Mouse (Mus musculus): ENCODE results near the gene Zfp646. TPM values are rescaled to one million over a fixed set of nuclear protein-coding genes. Genes with fewer than 3 reads are reported as not detected.
A peak's percentile ranks its signal among the peaks of the same experiment; 100 is the strongest.

Zfp646 gene
- total and polyA plus RNA-seq, 2 experiments, result 7.4 to 8.8 TPM

DNA sequence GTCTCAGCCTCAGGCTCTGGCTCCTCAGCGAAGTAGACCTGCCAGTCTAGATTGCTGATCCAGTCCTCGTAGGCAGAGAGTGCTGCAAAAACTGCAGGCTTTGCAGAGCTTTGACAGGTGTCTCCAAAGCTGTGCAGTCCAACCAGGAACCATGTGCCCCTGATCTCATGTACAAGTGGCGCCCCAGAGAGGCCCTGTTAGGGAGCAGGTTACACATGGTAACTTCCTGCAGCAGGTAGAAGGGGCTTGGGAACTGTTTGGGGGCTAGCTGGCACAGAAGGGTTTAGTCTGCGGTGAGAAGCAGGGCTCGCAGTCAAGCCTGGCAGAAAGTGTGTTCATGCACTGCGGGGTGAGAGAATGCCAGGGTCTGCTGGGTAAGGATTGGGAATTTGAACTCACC lies 10.5 kb downstream of the Zfp646 start:
- Histone ChIP-seq H3K4me3 (ENCODE audit: insufficient read depth, low read depth, low read length) (no peak overlapping the region), H3K4me1 (ENCODE audit: control insufficient read depth, insufficient read depth, low read length) (0 out of 2 replicates have a peak, but pooled peaks cover 3% of the 10 kb centered on the region), H3K79me2 (ENCODE audit: control insufficient read depth, insufficient read depth, low read length) (peaks cover 11% of the 10 kb centered on the region), H3K36me3 (ENCODE audit: control insufficient read depth, insufficient read depth, low read length) (peaks cover 15% of the 10 kb centered on the region; the same call in 1 of the 2 replicates), H3K27ac (replicated peaks; ENCODE audit: insufficient read depth, low read depth, low read length) (no peak overlapping the region), H3K27me3 (ENCODE audit: control insufficient read depth, insufficient read depth, low read length) (no peaks in the 10 kb centered on the region), H3K9ac (ENCODE audit: low read depth, low read length) (no peak overlapping the region)
- 93% methylated on average over 6 of the region's 6 CpGs for WGBS
- DNase-seq (ENCODE audit: extremely low read depth, low read depth, low spot score), result no peak
- TF ChIP-seq CTCF (IDR thresholded peaks at IDR 0.05; ENCODE audit: low read depth, low read length) (no peak), POLR2A (IDR thresholded peaks at IDR 0.05; ENCODE audit: extremely low read depth, insufficient read depth, low read length) (no peak)

DNA sequence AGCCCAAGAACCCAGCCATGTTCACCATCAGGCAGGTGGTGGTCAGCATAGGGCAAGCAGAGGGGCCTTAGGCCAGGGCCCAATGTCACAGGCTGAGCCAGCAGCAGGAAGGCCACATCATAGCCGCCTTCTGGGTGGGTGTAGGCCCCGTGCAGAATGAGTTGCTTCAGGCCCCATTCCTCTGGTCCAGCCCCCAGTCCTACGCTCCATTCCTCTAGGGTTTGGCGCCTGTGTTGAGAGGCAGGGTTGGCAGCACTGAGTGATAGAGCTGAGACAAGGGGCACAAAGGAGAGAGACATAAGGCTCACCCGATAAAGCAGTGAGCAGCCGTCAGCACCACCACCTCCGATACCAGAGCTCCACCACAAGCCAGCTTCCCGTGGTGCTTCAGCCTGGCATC lies 11.2 kb downstream of the Zfp646 start:
- Histone ChIP-seq H3K4me3 (ENCODE audit: insufficient read depth, low read depth, low read length) (no peak overlapping the region), H3K27me3 (ENCODE audit: control insufficient read depth, insufficient read depth, low read length) (no peaks in the 10 kb centered on the region), H3K36me3 (ENCODE audit: control insufficient read depth, insufficient read depth, low read length) (peaks cover 15% of the 10 kb centered on the region; the same call in 1 of the 2 replicates), H3K9ac (ENCODE audit: low read depth, low read length) (no peak overlapping the region), H3K27ac (replicated peaks; ENCODE audit: insufficient read depth, low read depth, low read length) (no peak overlapping the region), H3K79me2 (ENCODE audit: control insufficient read depth, insufficient read depth, low read length) (peaks cover 8% of the 10 kb centered on the region), H3K4me1 (ENCODE audit: control insufficient read depth, insufficient read depth, low read length) (0 out of 2 replicates have a peak, but pooled peaks cover 6% of the 10 kb centered on the region)
- 92% methylated on average over 8 of the region's 8 CpGs for WGBS
- TF ChIP-seq CTCF (IDR thresholded peaks at IDR 0.05; ENCODE audit: low read depth, low read length), result no peak
- no peak for TF ChIP-seq POLR2A (IDR thresholded peaks at IDR 0.05; ENCODE audit: extremely low read depth, insufficient read depth, low read length)
- no peak for DNase-seq (ENCODE audit: extremely low read depth, low read depth, low spot score)

DNA sequence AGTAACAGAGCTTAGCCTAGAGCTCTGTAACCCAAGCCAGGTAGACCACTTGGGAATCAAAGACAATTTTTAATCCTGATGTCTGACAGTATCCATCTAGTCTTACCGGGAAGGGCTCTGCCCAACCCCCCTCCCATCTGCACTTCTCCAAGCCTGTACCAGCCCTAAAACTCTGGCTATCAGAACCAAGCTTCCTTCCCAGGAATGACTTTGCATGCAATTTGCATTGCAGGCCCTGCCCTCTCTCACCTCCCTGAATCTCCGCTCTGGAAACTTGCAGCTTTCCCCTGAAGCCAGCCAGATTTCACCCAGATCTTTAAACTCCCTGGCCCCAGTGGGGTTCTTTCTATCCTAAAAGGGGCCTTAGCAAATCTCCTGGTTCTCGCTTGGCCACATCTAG lies 11.8 kb downstream of the Zfp646 start:
- no peak for TF ChIP-seq CTCF (IDR thresholded peaks at IDR 0.05; ENCODE audit: low read depth, low read length)
- TF ChIP-seq POLR2A (IDR thresholded peaks at IDR 0.05; ENCODE audit: extremely low read depth, insufficient read depth, low read length), result no peak
- 82% methylated on average over 3 of the region's 3 CpGs for WGBS

DNA sequence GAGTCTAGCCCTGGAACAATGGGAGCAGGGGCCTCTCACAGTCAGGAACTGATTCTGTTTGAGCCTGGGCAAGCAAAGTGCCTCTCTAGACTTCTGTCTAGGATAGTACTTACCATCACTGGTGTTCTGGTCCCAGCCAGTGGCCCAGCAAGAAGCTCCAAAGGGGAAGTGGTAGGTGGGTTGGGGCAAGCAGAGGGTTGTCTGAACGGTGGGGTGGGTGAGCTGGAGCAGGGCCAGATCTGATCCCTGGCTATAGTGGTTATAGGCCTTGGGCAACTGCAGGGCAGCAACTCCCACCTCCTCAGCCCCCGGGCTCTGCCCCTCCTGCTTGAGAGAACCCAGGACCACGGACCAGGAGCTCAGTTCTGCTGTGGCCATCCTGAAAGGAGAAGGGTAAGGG lies 12.8 kb downstream of the Zfp646 start:
- Histone ChIP-seq H3K36me3 (ENCODE audit: control insufficient read depth, insufficient read depth, low read length) (peaks cover 25% of the 10 kb centered on the region), H3K27me3 (ENCODE audit: control insufficient read depth, insufficient read depth, low read length) (no peaks in the 10 kb centered on the region)
- 78% methylated on average over 3 of the region's 3 CpGs for WGBS

More for the DNA sequence above, 11.8 kb downstream of the Zfp646 start:
- peaks cover 19% of the 10 kb centered on the region for H3K36me3 ChIP-seq (ENCODE audit: control insufficient read depth, insufficient read depth, low read length)
- no peaks in the 10 kb centered on the region for H3K27me3 ChIP-seq (ENCODE audit: control insufficient read depth, insufficient read depth, low read length)
- H3K9ac ChIP-seq (ENCODE audit: low read depth, low read length), result no peak overlapping the region
- no peak overlapping the region for H3K27ac ChIP-seq (replicated peaks; ENCODE audit: insufficient read depth, low read depth, low read length)
- DNase-seq (ENCODE audit: extremely low read depth, low read depth, low spot score), result no peak
- peaks cover 5% of the 10 kb centered on the region for H3K79me2 ChIP-seq (ENCODE audit: control insufficient read depth, insufficient read depth, low read length)
- H3K4me1 ChIP-seq (ENCODE audit: control insufficient read depth, insufficient read depth, low read length), result 0 out of 2 replicates have a peak, but pooled peaks cover 6% of the 10 kb centered on the region
- H3K4me3 ChIP-seq (ENCODE audit: insufficient read depth, low read depth, low read length), result no peak overlapping the region

DNA sequence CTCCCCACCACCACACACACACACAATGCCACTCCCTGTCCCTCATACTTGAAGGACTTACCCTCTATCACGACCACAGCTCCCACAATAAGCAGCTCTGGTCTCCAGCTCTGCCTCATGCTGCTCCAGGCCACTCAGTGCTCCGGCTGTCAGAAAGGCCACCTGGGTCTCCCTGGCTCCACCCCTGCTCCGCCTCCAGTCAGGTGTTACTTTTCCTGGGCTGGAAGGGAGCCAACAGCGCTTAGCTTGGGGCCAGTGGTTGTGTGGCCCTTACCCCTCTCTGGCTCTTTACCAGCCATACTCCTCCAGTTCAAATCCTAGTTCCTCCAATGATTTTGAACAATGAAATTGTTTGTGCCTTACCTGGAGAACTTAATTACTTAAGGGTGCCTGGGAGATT lies 14.8 kb downstream of the Zfp646 start, which contains the start of gene Prss53:
Gene Prss53, minus strand, starts transcription at position 173 of the 400 bp plus-strand sequence.
- peak; percentile 40 for DNase-seq (ENCODE audit: extremely low read depth, low read depth, low spot score)
- no peak within 1 kb of the TSS for H3K9ac ChIP-seq (ENCODE audit: low read depth, low read length)
- H3K36me3 ChIP-seq (ENCODE audit: control insufficient read depth, insufficient read depth, low read length), result peaks cover 16% of the 10 kb centered on the region
- H3K4me1 ChIP-seq (ENCODE audit: control insufficient read depth, insufficient read depth, low read length), result peaks cover 9% of the 10 kb centered on the region; the same call in 1 of the 2 replicates
- WGBS, result 32% methylated on average over 4 of the region's 4 CpGs
- H3K27ac ChIP-seq (replicated peaks; ENCODE audit: insufficient read depth, low read depth, low read length), result no peak within 1 kb of the TSS
- H3K79me2 ChIP-seq (ENCODE audit: control insufficient read depth, insufficient read depth, low read length), result no peaks in the 10 kb centered on the region; the same call in 1 of the 2 replicates
- no peak for TF ChIP-seq POLR2A (IDR thresholded peaks at IDR 0.05; ENCODE audit: extremely low read depth, insufficient read depth, low read length)
- TF ChIP-seq CTCF (IDR thresholded peaks at IDR 0.05; ENCODE audit: low read depth, low read length), result no peak
- no peaks in the 10 kb centered on the region for H3K27me3 ChIP-seq (ENCODE audit: control insufficient read depth, insufficient read depth, low read length)
- no peak within 1 kb of the TSS for H3K4me3 ChIP-seq (ENCODE audit: insufficient read depth, low read depth, low read length)

More for the DNA sequence above, 12.8 kb downstream of the Zfp646 start:
- no peak for TF ChIP-seq POLR2A (IDR thresholded peaks at IDR 0.05; ENCODE audit: extremely low read depth, insufficient read depth, low read length)
- Histone ChIP-seq H3K4me3 (ENCODE audit: insufficient read depth, low read depth, low read length) (no peak overlapping the region), H3K9ac (ENCODE audit: low read depth, low read length) (no peak overlapping the region), H3K4me1 (ENCODE audit: control insufficient read depth, insufficient read depth, low read length) (peaks cover 7% of the 10 kb centered on the region; the same call in 1 of the 2 replicates), H3K79me2 (ENCODE audit: control insufficient read depth, insufficient read depth, low read length) (peaks cover 1% of the 10 kb centered on the region), H3K27ac (replicated peaks; ENCODE audit: insufficient read depth, low read depth, low read length) (no peak overlapping the region)
- DNase-seq (ENCODE audit: extremely low read depth, low read depth, low spot score), result no peak

DNA sequence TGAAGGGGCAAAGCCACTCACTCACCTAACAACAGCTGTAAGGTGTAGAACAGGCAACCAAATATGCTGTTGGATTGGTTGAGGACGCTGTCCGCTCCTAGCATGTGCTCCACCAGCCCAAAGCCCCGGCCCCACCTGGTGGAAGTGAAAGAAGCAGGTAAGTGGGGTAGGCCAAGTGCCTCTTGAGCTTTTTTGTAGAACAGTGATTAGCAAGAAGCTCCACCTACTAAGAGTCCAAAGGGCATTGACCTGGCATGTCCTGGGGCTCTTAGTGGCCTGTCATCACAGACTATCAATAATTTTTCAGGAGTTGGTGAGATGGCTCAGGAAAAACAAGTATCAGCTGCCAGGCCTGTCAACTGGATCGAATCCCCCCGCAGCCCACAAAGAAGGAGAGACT lies 18.5 kb downstream of the Zfp646 start:
- 0 out of 2 replicates have a peak, but pooled peaks have one; percentile 26 for TF ChIP-seq POLR2A (IDR thresholded peaks at IDR 0.05; ENCODE audit: extremely low read depth, insufficient read depth, low read length)
- peak; percentile 20; the same call in 1 of the 2 replicates for TF ChIP-seq CTCF (IDR thresholded peaks at IDR 0.05; ENCODE audit: low read depth, low read length)
- Histone ChIP-seq H3K36me3 (ENCODE audit: control insufficient read depth, insufficient read depth, low read length) (peaks cover 11% of the 10 kb centered on the region), H3K79me2 (ENCODE audit: control insufficient read depth, insufficient read depth, low read length) (no peaks in the 10 kb centered on the region), H3K27ac (replicated peaks; ENCODE audit: insufficient read depth, low read depth, low read length) (peak overlapping the region; percentile 85), H3K9ac (ENCODE audit: low read depth, low read length) (peak overlapping the region; percentile 87), H3K27me3 (ENCODE audit: control insufficient read depth, insufficient read depth, low read length) (no peaks in the 10 kb centered on the region), H3K4me1 (ENCODE audit: control insufficient read depth, insufficient read depth, low read length) (peaks cover 17% of the 10 kb centered on the region; the same call in 1 of the 2 replicates), H3K4me3 (ENCODE audit: insufficient read depth, low read depth, low read length) (peak overlapping the region; percentile 69)
- DNase-seq (ENCODE audit: extremely low read depth, low read depth, low spot score), result peak; percentile 97
- WGBS, result 21% methylated on average over 5 of the region's 5 CpGs
